ENCODE assay signal across 11 mouse cellular contexts in the genomic region with DNA sequence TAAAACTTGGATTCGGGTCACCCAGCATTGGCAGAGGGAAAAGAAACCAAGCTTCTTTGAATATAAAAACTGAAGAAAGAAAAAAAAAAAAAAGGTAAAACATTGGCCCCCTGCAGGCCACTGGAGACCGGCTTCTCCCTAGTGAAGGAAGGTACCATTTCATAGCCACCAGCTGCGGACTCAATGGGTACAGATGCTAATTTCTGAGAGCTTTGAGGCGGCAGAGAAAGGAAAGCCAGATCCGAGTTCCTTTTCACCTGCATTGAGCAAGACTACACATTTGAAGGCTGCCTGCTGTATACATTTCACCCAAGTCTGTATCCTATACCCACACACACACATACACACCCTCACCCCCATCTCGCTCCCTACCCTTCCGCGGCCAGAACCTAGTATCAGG. TPM values are rescaled to one million over a fixed set of nuclear protein-coding genes. Genes with fewer than 3 reads are reported as not detected.
DNase-seq lines count a peak whose midpoint lies in the region; ATAC-seq and TF ChIP-seq lines count a peak whose summit lies in the region.
"Had no signal": no experiment of that assay in that cellular context is flagged by ENCODE, and none has a peak within 500 bp of the region (broad histone marks: within the 10 kb centered on the region; RNA-seq: fewer than 3 reads in every experiment).

No protein-coding gene starts in this region.

- peak overlapping the region; percentile 49 for H3K4me2 ChIP-seq in heart, embryonic 16.5 days (ENCODE audit: low read depth, low read length)
- H3K4me2 ChIP-seq in forebrain, embryonic 16.5 days (ENCODE audit: low read length): peak overlapping the region; percentile 77
- H3K4me2 ChIP-seq in midbrain, embryonic 12.5 days (replicated peaks): peak overlapping the region; percentile 42

- in situ Hi-C loops in ES-E14 (cut with MboI; ENCODE audit: low sequenced_read_pairs in 2 of 2, unreplicated experiment in 2 of 2): no loop called here

- no peak for ATAC-seq in heart, embryonic 16.5 days (replicated peaks; ENCODE audit: extremely low read depth, insufficient read depth, low FRiP score)
- no peak for ATAC-seq in forebrain, embryonic 16.5 days
- ATAC-seq in midbrain, embryonic 12.5 days (ENCODE audit: low FRiP score, low read depth): no peak

- peaks cover 56% of the 10 kb centered on the region for H3K4me1 ChIP-seq in heart, embryonic 16.5 days (ENCODE audit: control insufficient read depth, insufficient read depth, low read length)
- peaks cover 5 to 18% of the 10 kb centered on the region in 2 experiments; a peak in 3 of 4 replicates for H3K4me1 ChIP-seq in ES-E14 (ENCODE audit: control insufficient read depth in 2 of 2, insufficient read depth in 2 of 2, low read length in 2 of 2, poor library complexity in 1 of 2)
- H3K4me1 ChIP-seq in forebrain, embryonic 16.5 days (replicated peaks; ENCODE audit: control insufficient read depth, insufficient read depth, low read length): peaks cover 98% of the 10 kb centered on the region
- H3K4me1 ChIP-seq in midbrain, embryonic 12.5 days: peaks cover 99% of the 10 kb centered on the region

- H3K27me3 ChIP-seq in heart, embryonic 16.5 days (ENCODE audit: control insufficient read depth, insufficient read depth, low read length): peaks cover 3% of the 10 kb centered on the region
- no peaks in the 10 kb centered on the region for H3K27me3 ChIP-seq in forebrain, embryonic 16.5 days (replicated peaks; ENCODE audit: control insufficient read depth, insufficient read depth, low read length)
- no peaks in the 10 kb centered on the region; the same call in 1 of the 2 replicates for H3K27me3 ChIP-seq in midbrain, embryonic 12.5 days

- WGBS in heart, embryonic 16.5 days: 53% methylated on average over 8 of the region's 8 CpGs
- WGBS in forebrain, embryonic 16.5 days: 12% methylated on average over 8 of the region's 8 CpGs
- WGBS in midbrain, embryonic 12.5 days: 17% methylated on average over 8 of the region's 8 CpGs

- H3K27ac ChIP-seq in heart, embryonic 16.5 days (ENCODE audit: low read length): no peak overlapping the region
- no peak overlapping the region for H3K27ac ChIP-seq in ES-E14 (ENCODE audit: insufficient read depth, low read depth, low read length, poor library complexity, severe bottlenecking)
- peak overlapping the region; percentile 89 for H3K27ac ChIP-seq in forebrain, embryonic 16.5 days (ENCODE audit: low read length)
- no peak overlapping the region for H3K27ac ChIP-seq in midbrain, embryonic 12.5 days (replicated peaks)
- H3K27ac ChIP-seq: liver, embryonic 14.5 days had no signal

- no peak overlapping the region for H3K9ac ChIP-seq in heart, embryonic 16.5 days (ENCODE audit: low read length)
- H3K9ac ChIP-seq in ES-E14 (ENCODE audit: insufficient read depth, low read depth, low read length, poor library complexity, severe bottlenecking): no peak overlapping the region
- H3K9ac ChIP-seq in forebrain, embryonic 16.5 days (replicated peaks; ENCODE audit: low read depth, low read length): peak overlapping the region; percentile 56
- H3K9ac ChIP-seq in midbrain, embryonic 12.5 days (replicated peaks): 0 out of 2 replicates have a peak overlapping the region, but pooled peaks have one; percentile 28
- H3K9ac ChIP-seq: liver, embryonic 14.5 days had no signal

- DNase-seq in heart, postnatal 14 days: no peak
- DNase-seq in ES-E14 (ENCODE audit: low read depth, low spot score): no peak
- DNase-seq in gastrocnemius, postnatal 10 days: no peak
- no peak for DNase-seq in adrenal gland, postnatal 25 days
- DNase-seq in kidney, postnatal 4 days: no peak
- DNase-seq: kidney, postnatal 10 days had no signal

- H3K36me3 ChIP-seq in heart, embryonic 16.5 days (ENCODE audit: control insufficient read depth, insufficient read depth): no peaks in the 10 kb centered on the region
- H3K36me3 ChIP-seq in ES-E14 (ENCODE audit: control insufficient read depth, insufficient read depth, low read length, poor library complexity, severe bottlenecking): no peaks in the 10 kb centered on the region
- no peaks in the 10 kb centered on the region for H3K36me3 ChIP-seq in forebrain, embryonic 16.5 days (ENCODE audit: control insufficient read depth, insufficient read depth)
- no peaks in the 10 kb centered on the region for H3K36me3 ChIP-seq in midbrain, embryonic 12.5 days

- intact Hi-C loops in heart, postnatal 14 days (cut with DNase I): no loop called here

- H3K4me3 ChIP-seq in heart, embryonic 16.5 days (ENCODE audit: low read length): peak overlapping the region; percentile 15
- H3K4me3 ChIP-seq in ES-E14 (ENCODE audit: insufficient read depth in 1 of 2, low read depth in 1 of 2, low read length in 2 of 2, poor library complexity in 1 of 2, severe bottlenecking in 1 of 2): no peak overlapping the region
- peak overlapping the region; percentile 30 for H3K4me3 ChIP-seq in forebrain, embryonic 16.5 days (replicated peaks; ENCODE audit: low read length)
- 0 out of 2 replicates have a peak overlapping the region, but pooled peaks have one; percentile 4 for H3K4me3 ChIP-seq in midbrain, embryonic 12.5 days
- H3K4me3 ChIP-seq: myocyte had no signal

- no peaks in the 10 kb centered on the region for H3K9me3 ChIP-seq in heart, embryonic 16.5 days (replicated peaks; ENCODE audit: control insufficient read depth, low read length)
- H3K9me3 ChIP-seq in ES-E14 (ENCODE audit: control insufficient read depth, insufficient read depth, low read depth, low read length): no peaks in the 10 kb centered on the region
- no peaks in the 10 kb centered on the region for H3K9me3 ChIP-seq in forebrain, embryonic 16.5 days (ENCODE audit: control insufficient read depth, low read length)
- no peaks in the 10 kb centered on the region for H3K9me3 ChIP-seq in midbrain, embryonic 12.5 days

TF ChIP-seq in ES-E14, 5 proteins besides CTCF, POLR2A, EP300 and RAD21:
- TF ChIP-seq ZNF384 (IDR thresholded peaks at IDR 0.05; ENCODE audit: low read depth, low read length): peak; percentile 52
- TF ChIP-seq HCFC1 (IDR thresholded peaks at IDR 0.05; ENCODE audit: borderline replicate concordance, insufficient read depth, low read length): no peak

RNA-seq across cellular contexts. Expression of a gene that starts 26.3 kb away (rescaled TPM):
- polyA plus RNA-seq in heart, embryonic 16.5 days (2015; fragmentation: Nextera tagmentation; extraction: Ambion mirVana): 6.3 and 9.0 TPM in 2 replicates
- total RNA-seq in heart, postnatal 14 days (2021): 1 to 10 TPM; 1.2 to 8.6 TPM
- 0.85 and 1.2 TPM in 2 replicates for total RNA-seq in ES-E14 (2012; rRNA removed)
- 81.4 and 87.9 TPM in 2 replicates for polyA plus RNA-seq in forebrain, embryonic 16.5 days (2015; fragmentation: Nextera tagmentation; extraction: Ambion mirVana)
- polyA plus RNA-seq in midbrain, embryonic 12.5 days (2016; fragmentation: Nextera tagmentation; extraction: Ambion mirVana): 16.1 and 19.5 TPM in 2 replicates
- under 1 TPM; 0.21 to 0.27 TPM for total RNA-seq in gastrocnemius, postnatal 10 days (2021)
- total RNA-seq in adrenal gland, postnatal 25 days (2021): 0.18 and 0.38 TPM in 2 replicates
- polyA plus RNA-seq: myocyte had no signal

Comparison
In these comparisons a context has a peak if more than half of its experiments do, and no peak if none do; other contexts are left out.
1. H3K4me3 ChIP-seq: peak in heart, embryonic 16.5 days (single experiment), forebrain, embryonic 16.5 days (single experiment) and midbrain, embryonic 12.5 days (single experiment); none in ES-E14 (0 of 2).
2. H3K9ac ChIP-seq: peak in forebrain, embryonic 16.5 days (single experiment) and midbrain, embryonic 12.5 days (single experiment); none in heart, embryonic 16.5 days (single experiment) and ES-E14 (single experiment).
3. Peak in every context shown above with its lines, with median percentiles within 50 percentile points of each other: H3K4me2 ChIP-seq.